Mouse (Mus musculus) kidney, embryonic 16.5 days (tissue): ENCODE data around the gene Ppm1b. TPM values are rescaled to one million over a fixed set of nuclear protein-coding genes. Genes with fewer than 3 reads are reported as not detected.
"Not testable (repeated sequence)": the region's sequence is repeated elsewhere in the genome, so short reads cannot be mapped to it uniquely, and the experiment has no call there.

Experiments
- ATAC-seq: fragments of 200-750 bp; cut with Nextera tagmentation; 2 replicates; pipeline ENCODE4 v1.8.0; 2017; ENCODE audit warnings: moderate TSS enrichment; ENCODE audit not compliant: low FRiP score, low TSS enrichment
- H3K27ac ChIP-seq: fragments of 300-500 bp; sonication (generic); 2 replicates; pipeline ENCODE4 v1.5.1; 2014; ENCODE audit warnings: low read length
- H3K27me3 ChIP-seq: fragments of 300-500 bp; sonication (generic); 2 replicates; pipeline ENCODE4 v1.6.1; 2014; ENCODE audit warnings: low read length, control low read depth, mixed read lengths; ENCODE audit not compliant: insufficient read depth
- H3K36me3 ChIP-seq: fragments of 300-500 bp; sonication (generic); 2 replicates; pipeline ENCODE4 v1.6.1; 2014; ENCODE audit warnings: low read length, control low read depth, mixed read lengths; ENCODE audit not compliant: insufficient read depth
- H3K4me1 ChIP-seq: fragments of 300-500 bp; sonication (generic); 2 replicates; pipeline ENCODE4 v1.6.1; 2014; ENCODE audit warnings: low read length, control low read depth, mixed read lengths; ENCODE audit not compliant: insufficient read depth
- H3K4me2 ChIP-seq: fragments of 300-500 bp; sonication (generic); replicated peaks from 2 replicates; pipeline ENCODE4 v1.6.1; 2014; ENCODE audit warnings: low read depth, low read length
- H3K4me3 ChIP-seq: fragments of 300-500 bp; sonication (generic); 2 replicates; pipeline ENCODE4 v1.5.1; 2014; ENCODE audit warnings: mild to moderate bottlenecking, low read length
- H3K9ac ChIP-seq: fragments of 300-500 bp; sonication (generic); replicated peaks from 2 replicates; pipeline ENCODE4 v1.6.1; 2014; ENCODE audit warnings: low read length
- H3K9me3 ChIP-seq: fragments of 300-500 bp; sonication (generic); 2 replicates; pipeline ENCODE4 v1.6.1; 2016; ENCODE audit warnings: low read length, control low read depth
- WGBS: fragments of 180-500 bp; shearing (Covaris S2); extraction: QIAGEN DNeasy Blood & Tissue Kit; methylation state at CpG from one replicate; pipeline ENCODE4 v1.1.7; 2014; 5-methylcytosine and 5-hydroxymethylcytosine counted together
- polyA plus RNA-seq: library from polyadenylated mRNA; unstranded; fragments of >200 nt; fragmentation: Nextera tagmentation; extraction: Ambion mirVana; gene quantifications from 2 replicates; pipeline ENCODE4 v1.2.1, GENCODE M21; 2015

Gene Ppm1b
- 73.7 and 74.5 TPM in 2 replicates for polyA plus RNA-seq

GRCm38 (mm10) chr17:84956441-84956840 lies at the start of gene Ppm1b:
Gene Ppm1b, plus strand, starts transcription at chr17:84956741.
- ATAC-seq = no peak
- H3K27me3 ChIP-seq = no peaks in the 10 kb centered on the region
- peak within 1 kb of the TSS; percentile 66 for H3K9ac ChIP-seq
- peak within 1 kb of the TSS; percentile 94 for H3K27ac ChIP-seq
- H3K4me2 ChIP-seq = peak within 1 kb of the TSS; percentile 73
- WGBS = 24% methylated on average over 9 of the region's 9 CpGs
- peak within 1 kb of the TSS; percentile 96 for H3K4me3 ChIP-seq
- H3K9me3 ChIP-seq = no peaks in the 10 kb centered on the region
- H3K36me3 ChIP-seq = no peaks in the 10 kb centered on the region
- peaks cover 18% of the 10 kb centered on the region for H3K4me1 ChIP-seq

- no peak overlapping the region for H3K9ac ChIP-seq
- H3K36me3 ChIP-seq = no peaks in the 10 kb centered on the region
- no peak overlapping the region for H3K4me3 ChIP-seq
- no peak overlapping the region for H3K27ac ChIP-seq
- ATAC-seq = no peak
- H3K4me1 ChIP-seq = no peaks in the 10 kb centered on the region
- no peaks in the 10 kb centered on the region for H3K9me3 ChIP-seq
- 89% methylated on average over 19 of the region's 19 CpGs for WGBS
- no peaks in the 10 kb centered on the region for H3K27me3 ChIP-seq
- H3K4me2 ChIP-seq = no peak overlapping the region
These were observed 34.7 kb upstream of the Ppm1b start for GRCm38 (mm10) chr17:84921666-84922376.

- ATAC-seq = no peak
- Histone ChIP-seq H3K9me3 (no peaks in the 10 kb centered on the region), H3K27me3 (no peaks in the 10 kb centered on the region), H3K9ac (no peak overlapping the region), H3K4me1 (0 out of 2 replicates have a peak, but pooled peaks cover 6% of the 10 kb centered on the region), H3K4me3 (no peak overlapping the region), H3K27ac (no peak overlapping the region), H3K4me2 (no peak overlapping the region), H3K36me3 (no peaks in the 10 kb centered on the region)
- 92% methylated on average over 5 of the region's 5 CpGs for WGBS
These were observed 31.8 kb upstream of the Ppm1b start for GRCm38 (mm10) chr17:84924779-84925178.

- 66% methylated on average over 5 of the region's 5 CpGs for WGBS
- no peak overlapping the region for H3K4me3 ChIP-seq
- no peak overlapping the region for H3K4me2 ChIP-seq
- H3K27ac ChIP-seq = no peak overlapping the region
- no peak overlapping the region for H3K9ac ChIP-seq
- H3K27me3 ChIP-seq = no peaks in the 10 kb centered on the region
- 0 out of 2 replicates have a peak, but pooled peaks cover 6% of the 10 kb centered on the region for H3K4me1 ChIP-seq
- ATAC-seq = no peak
- H3K9me3 ChIP-seq = no peaks in the 10 kb centered on the region
- no peaks in the 10 kb centered on the region for H3K36me3 ChIP-seq
These were observed 30.3 kb upstream of the Ppm1b start for GRCm38 (mm10) chr17:84926233-84926632.

- no peak for ATAC-seq
- no peak overlapping the region for H3K27ac ChIP-seq
- WGBS = 41% methylated on average over 5 of the region's 5 CpGs
These were observed 29.0 kb upstream of the Ppm1b start for GRCm38 (mm10) chr17:84927580-84927979.

GRCm38 (mm10) chr17:84932943-84933342 lies 23.6 kb upstream of the Ppm1b start:
- Histone ChIP-seq H3K4me1 (peaks cover 13% of the 10 kb centered on the region; the same call in 1 of the 2 replicates), H3K36me3 (no peaks in the 10 kb centered on the region), H3K4me2 (no peak overlapping the region), H3K9ac (no peak overlapping the region), H3K27ac (no peak overlapping the region), H3K27me3 (no peaks in the 10 kb centered on the region), H3K9me3 (peaks cover 5% of the 10 kb centered on the region; the same call in 1 of the 2 replicates), H3K4me3 (no peak overlapping the region)
- ATAC-seq = no peak
- 93% methylated on average over 7 of the region's 7 CpGs for WGBS

More at GRCm38 (mm10) chr17:84927580-84927979, 29.0 kb upstream of the Ppm1b start:
- Histone ChIP-seq H3K4me3 (no peak overlapping the region), H3K4me2 (no peak overlapping the region), H3K9ac (no peak overlapping the region), H3K4me1 (0 out of 2 replicates have a peak, but pooled peaks cover 6% of the 10 kb centered on the region), H3K27me3 (no peaks in the 10 kb centered on the region), H3K9me3 (peaks cover 5% of the 10 kb centered on the region; the same call in 1 of the 2 replicates), H3K36me3 (no peaks in the 10 kb centered on the region)

GRCm38 (mm10) chr17:84933968-84934367 lies 22.6 kb upstream of the Ppm1b start:
- Histone ChIP-seq H3K4me1 (peaks cover 7% of the 10 kb centered on the region; the same call in 1 of the 2 replicates), H3K4me3 (no peak overlapping the region), H3K9me3 (peaks cover 9% of the 10 kb centered on the region), H3K27me3 (no peaks in the 10 kb centered on the region), H3K27ac (no peak overlapping the region), H3K4me2 (no peak overlapping the region), H3K9ac (no peak overlapping the region), H3K36me3 (no peaks in the 10 kb centered on the region)
- WGBS = 68% methylated on average over 5 of the region's 5 CpGs
- ATAC-seq = peak; percentile 60; the same call in 1 of the 2 replicates

GRCm38 (mm10) chr17:84935620-84936019 lies 20.9 kb upstream of the Ppm1b start:
- ATAC-seq, H3K9ac ChIP-seq, H3K36me3 ChIP-seq, H3K27me3 ChIP-seq, H3K4me3 ChIP-seq, H3K27ac ChIP-seq, H3K4me1 ChIP-seq, H3K9me3 ChIP-seq, H3K4me2 ChIP-seq: not testable (repeated sequence)
- 36% methylated on average over 4 of the region's 4 CpGs for WGBS

- no peak for ATAC-seq
- Histone ChIP-seq H3K27me3 (no peaks in the 10 kb centered on the region), H3K9ac (no peak overlapping the region), H3K36me3 (no peaks in the 10 kb centered on the region), H3K4me1 (peaks cover 7% of the 10 kb centered on the region; the same call in 1 of the 2 replicates), H3K27ac (peak overlapping the region; percentile 25; the same call in 1 of the 2 replicates), H3K4me3 (no peak overlapping the region), H3K9me3 (peaks cover 9% of the 10 kb centered on the region), H3K4me2 (no peak overlapping the region)
- WGBS = 14% methylated on average over 9 of the region's 9 CpGs
These were observed 20.2 kb upstream of the Ppm1b start for GRCm38 (mm10) chr17:84936301-84936700.

GRCm38 (mm10) chr17:84936809-84937208 lies 19.7 kb upstream of the Ppm1b start:
- Histone ChIP-seq H3K27me3 (no peaks in the 10 kb centered on the region), H3K27ac (no peak overlapping the region), H3K36me3 (no peaks in the 10 kb centered on the region), H3K4me3 (no peak overlapping the region), H3K4me1 (peaks cover 7% of the 10 kb centered on the region; the same call in 1 of the 2 replicates), H3K4me2 (no peak overlapping the region), H3K9me3 (peaks cover 8% of the 10 kb centered on the region), H3K9ac (no peak overlapping the region)
- no peak for ATAC-seq
- 87% methylated on average over 5 of the region's 5 CpGs for WGBS
